Mouse (Mus musculus): ENCODE measurements around the gene Sit1.

DNA sequence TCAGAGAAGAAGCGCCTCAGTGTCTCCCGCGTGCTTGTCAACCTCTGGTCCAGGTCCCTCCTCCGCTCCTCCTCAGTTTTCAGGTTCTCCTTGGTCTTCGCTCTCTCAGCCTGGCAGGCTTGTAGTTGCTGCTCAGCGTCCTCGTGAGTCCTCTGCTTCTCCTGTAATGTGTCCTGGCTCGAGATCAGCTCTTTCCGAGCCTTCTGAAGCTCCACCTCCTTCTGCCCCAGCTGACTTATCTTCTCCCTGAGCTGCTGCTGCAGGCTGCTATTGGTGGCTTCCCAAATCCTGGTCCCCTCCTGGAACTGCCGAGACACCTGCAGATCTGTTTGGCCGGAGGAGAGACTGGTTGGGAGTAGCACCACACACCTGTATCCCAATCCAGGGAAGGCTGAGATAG lies 31.2 kb downstream of the Sit1 start:
- TF ChIP-seq CTCF (IDR thresholded peaks at IDR 0.05; ENCODE audit: control insufficient read depth, insufficient read depth, insufficient read length): no peak
- no peak for TF ChIP-seq MYOG (IDR thresholded peaks at IDR 0.05; ENCODE audit: control insufficient read depth, extremely low read depth, insufficient read length)

All from C2C12 (cell line).